Mouse (Mus musculus): ENCODE data around the gene Ubn2. TPM values are rescaled to one million over a fixed set of nuclear protein-coding genes. Genes with fewer than 3 reads are reported as not detected.
A peak's percentile ranks its signal among the peaks of the same experiment; 100 is the strongest.
"Not testable (repeated sequence)": the region's sequence is repeated elsewhere in the genome, so short reads cannot be mapped to it uniquely, and the experiment has no call there.

The Ubn2 gene
- 10 to 100 TPM; 26.3 to 29.7 TPM for total RNA-seq (2021)
- long read RNA-seq, experiment 1, full-length matches to known transcripts = 1 of 6 reads
- long read RNA-seq, experiment 1, partial matches to known transcripts = 1 of 6 reads
- long read RNA-seq, experiment 1, other reads (novel, unspliced or antisense) = 4 of 6 reads
- long read RNA-seq, experiment 2, full-length matches to known transcripts = 2 of 9 reads
- long read RNA-seq, experiment 2, partial matches to known transcripts = 1 of 9 reads
- long read RNA-seq, experiment 2, other reads (novel, unspliced or antisense) = 6 of 9 reads

DNA sequence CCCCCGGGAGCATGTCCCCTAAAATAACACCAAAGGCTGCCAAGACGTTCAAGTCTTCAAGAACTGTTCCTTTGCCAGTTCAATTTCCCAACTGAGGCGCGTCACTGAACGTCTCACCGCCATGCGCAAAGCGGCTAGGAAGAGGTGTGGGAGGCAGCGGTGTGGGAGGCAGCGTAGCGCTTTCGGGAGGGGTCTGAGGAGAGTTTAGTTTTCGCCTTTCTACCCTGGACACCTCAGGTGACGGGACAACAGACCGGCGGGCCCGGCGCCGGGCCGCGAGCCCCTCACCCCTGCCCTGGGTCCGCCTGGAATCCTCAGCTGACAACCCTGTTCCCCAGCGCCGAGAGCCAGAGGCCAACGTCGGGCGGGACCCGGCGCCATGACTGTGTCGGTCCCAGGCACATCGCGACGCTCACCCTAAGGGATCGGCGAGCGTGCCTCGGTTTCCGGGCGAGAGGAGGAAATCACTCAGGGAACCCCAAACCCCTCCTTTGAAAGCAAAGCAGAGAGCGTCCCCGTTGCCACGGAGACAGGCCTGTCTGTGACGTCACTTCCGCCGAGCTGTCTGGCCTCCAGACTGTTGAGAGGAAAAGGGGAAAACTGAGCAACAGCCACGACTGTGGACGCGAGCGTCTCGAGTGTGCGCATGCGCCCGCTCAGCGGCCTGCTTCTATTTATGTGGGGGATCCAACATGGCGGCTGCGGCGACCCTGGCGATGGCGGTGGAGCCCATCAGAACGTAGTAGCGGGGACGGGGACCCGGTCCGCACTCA lies at the start of gene Ubn2:
Gene Ubn2 (plus strand): TSS at position 690 of the 773 bp plus-strand sequence.
- intact Hi-C loops (cut with DNase I) = loop anchor here (2.0 to 5.0 kb wide), 3 partner anchors 53 to 99 kb away; partner anchors contain the start of genes Fmc1, Ttc26 and Zc3hav1
- peak; percentile 98 for DNase-seq

GRCm38 (mm10) chr6:38389671-38390070 lies 44.1 kb upstream of the Ubn2 start:
- DNase-seq = peak in 1 of 2 experiments; percentile 21
- intact Hi-C loops (cut with DNase I) = no loop called here

- intact Hi-C loops (cut with DNase I) = loop anchor here (2.0 to 5.0 kb wide), 3 partner anchors 52 to 100 kb away; partner anchors contain the start of genes Fmc1, Ttc26 and Zc3hav1
- not testable (repeated sequence) for DNase-seq
Observed at GRCm38 (mm10) chr6:38432457-38432856, 1.3 kb upstream of the Ubn2 start.

- intact Hi-C loops (cut with DNase I) = loop anchor here (5.0 kb wide), 1 partner anchor 98 kb away; the partner anchor contains the start of gene Fmc1
- DNase-seq = peak; percentile 71 to 77
Observed at GRCm38 (mm10) chr6:38434055-38435023, 589 bp downstream of the Ubn2 start.

DNA sequence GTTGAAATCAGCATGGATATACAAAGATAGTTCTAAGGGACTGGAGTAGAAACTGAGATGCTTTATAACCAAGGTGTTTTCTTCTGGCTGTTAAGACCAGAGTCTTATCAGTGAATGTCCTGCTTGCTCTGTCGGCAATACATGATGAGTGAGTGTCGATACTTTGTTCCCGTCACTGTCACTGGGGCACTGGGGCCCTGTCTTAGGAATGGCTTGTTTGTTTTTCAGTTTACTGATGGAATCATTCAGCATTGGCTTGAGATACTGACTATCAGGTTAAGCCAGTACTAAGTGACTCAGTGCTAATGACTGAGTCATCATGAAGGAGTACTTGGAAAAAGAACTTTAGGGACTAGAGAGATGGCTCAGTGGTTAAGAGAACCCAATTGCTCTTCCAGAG lies 10.1 kb downstream of the Ubn2 start:
- no peak for DNase-seq
- intact Hi-C loops (cut with DNase I) = no loop called here

DNA sequence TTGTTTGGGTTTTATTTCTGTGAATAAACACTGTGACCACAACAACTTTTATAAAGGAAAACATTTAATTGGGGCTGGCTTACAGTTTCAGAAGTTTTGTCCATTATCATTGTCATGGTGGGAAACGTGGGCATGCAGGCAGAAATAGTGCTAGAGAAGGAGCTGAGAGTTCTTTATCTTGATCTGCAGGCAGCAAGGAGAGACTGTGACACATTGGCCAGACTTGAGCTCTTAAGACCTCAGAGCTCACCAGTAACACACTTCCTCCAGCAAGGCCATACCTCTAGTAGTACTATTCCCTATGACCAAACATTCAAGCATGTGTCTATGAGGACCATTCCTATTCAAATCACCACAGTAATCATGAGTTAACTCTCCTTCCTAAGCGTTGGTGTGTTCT lies 14.5 kb downstream of the Ubn2 start:
- no peak for DNase-seq
- intact Hi-C loops (cut with DNase I) = no loop called here

- intact Hi-C loops (cut with DNase I) = no loop called here
- DNase-seq = no peak
Observed at GRCm38 (mm10) chr6:38453049-38453448, 19.3 kb downstream of the Ubn2 start.

- intact Hi-C loops (cut with DNase I); DNase-seq: not testable (repeated sequence)
Observed at GRCm38 (mm10) chr6:38456425-38456824, 22.7 kb downstream of the Ubn2 start.

DNA sequence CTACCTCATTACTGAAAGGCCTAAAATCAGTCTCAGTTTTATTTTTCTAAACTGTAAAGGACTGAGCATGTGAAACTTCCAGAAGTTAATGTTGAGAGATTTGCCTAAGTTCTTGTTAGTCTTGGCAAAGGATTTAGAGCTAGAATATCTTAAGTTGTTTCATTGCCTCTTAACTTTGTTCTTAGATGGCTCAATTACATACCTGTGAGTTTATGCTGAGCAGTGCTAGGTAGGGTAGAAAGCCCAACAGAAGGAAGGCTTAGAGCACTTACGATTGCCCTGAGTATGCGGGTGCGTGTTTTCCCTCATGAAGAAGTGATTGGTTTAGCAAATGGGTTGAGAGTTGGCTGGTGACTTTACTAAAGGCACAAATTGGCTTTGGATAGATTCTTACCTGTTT lies 24.3 kb downstream of the Ubn2 start:
- intact Hi-C loops (cut with DNase I) = no loop called here
- no peak for DNase-seq

GRCm38 (mm10) chr6:38469591-38469990 lies 35.8 kb downstream of the Ubn2 start:
- intact Hi-C loops (cut with DNase I) = no loop called here
- peak in 1 of 2 experiments; percentile 5 for DNase-seq

GRCm38 (mm10) chr6:38481694-38482371 lies 48.1 kb downstream of the Ubn2 start:
- intact Hi-C loops (cut with DNase I) = no loop called here
- DNase-seq = peak in 1 of 2 experiments; percentile 26

- intact Hi-C loops (cut with DNase I) = loop anchor here (1.0 to 10.0 kb wide), 2 partner anchors 39 to 202 kb away; no protein-coding TSS in a partner anchor
- DNase-seq = peak; percentile 26 to 57
Observed at GRCm38 (mm10) chr6:38492550-38492949, 58.8 kb downstream of the Ubn2 start.

GRCm38 (mm10) chr6:38495641-38496040 lies 61.9 kb downstream of the Ubn2 start:
- no peak for DNase-seq
- intact Hi-C loops (cut with DNase I) = loop anchor here (10.0 kb wide), 1 partner anchor 199 kb away; no protein-coding TSS in a partner anchor

GRCm38 (mm10) chr6:38512096-38512495 lies 78.3 kb downstream of the Ubn2 start:
- DNase-seq = no peak
- intact Hi-C loops (cut with DNase I) = no loop called here

GRCm38 (mm10) chr6:38512830-38513229 lies 79.1 kb downstream of the Ubn2 start:
- intact Hi-C loops (cut with DNase I) = no loop called here
- no peak for DNase-seq

- DNase-seq = no peak
Observed at GRCm38 (mm10) chr6:38515201-38515600, 81.5 kb downstream of the Ubn2 start.

DNA sequence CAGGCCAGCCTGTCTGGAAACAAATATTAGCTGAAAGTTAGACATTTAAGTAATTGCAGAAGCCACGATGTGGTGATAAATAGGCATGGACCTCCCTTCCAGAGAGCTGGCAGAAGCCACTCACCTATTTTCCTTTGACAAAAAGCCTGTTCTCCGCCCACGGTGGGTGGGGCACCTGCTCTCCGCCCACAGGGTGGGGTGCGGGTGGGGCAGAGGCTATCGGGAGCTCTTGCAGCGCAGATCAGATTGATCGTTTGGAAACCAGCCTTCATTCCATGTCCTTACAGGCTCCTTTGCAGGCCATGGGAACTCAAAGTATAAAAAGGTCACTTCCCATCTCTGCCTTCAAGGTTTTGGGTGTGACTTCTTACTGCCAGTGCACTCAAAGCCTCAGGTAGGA lies 90.1 kb downstream of the Ubn2 start:
- intact Hi-C loops (cut with DNase I) = no loop called here
- no peak for DNase-seq

More at GRCm38 (mm10) chr6:38515201-38515600, 81.5 kb downstream of the Ubn2 start:
- intact Hi-C loops (cut with DNase I) = no loop called here

GRCm38 (mm10) chr6:38531211-38531820 lies 97.6 kb downstream of the Ubn2 start:
- peak; percentile 16 to 33 for DNase-seq
- intact Hi-C loops (cut with DNase I) = loop anchor here (1.0 to 5.0 kb wide), 2 partner anchors 39 to 99 kb away; partner anchors contain the start of gene Ubn2

Data from heart, postnatal 14 days (tissue).